Mouse (Mus musculus) limb, embryonic 11.5 days (tissue): ENCODE measurements around the gene Cenpm. TPM values are rescaled to one million over a fixed set of nuclear protein-coding genes. Genes with fewer than 3 reads are reported as not detected.
"Not testable (repeated sequence)": the region's sequence is repeated elsewhere in the genome, so short reads cannot be mapped to it uniquely, and the experiment has no call there.

Experiments used
- ATAC-seq: fragments of 200-750 bp; cut with Nextera tagmentation; 2 replicates; pipeline ENCODE4 v1.8.0; 2017; ENCODE audit warnings: low read depth; ENCODE audit not compliant: insufficient number of reproducible peaks, low FRiP score, low TSS enrichment
- DNase-seq: peaks from one replicate; pipeline ENCODE4 v3.0.0-alpha.2; 2015; ENCODE audit warnings: low spot score
- H3K27ac ChIP-seq: fragments of 300-500 bp; sonication (generic); replicated peaks from 2 replicates; pipeline ENCODE4 v1.5.1; 2014; ENCODE audit warnings: low read depth, mild to moderate bottlenecking, low read length
- H3K27me3 ChIP-seq: fragments of 300-500 bp; sonication (generic); 2 replicates; pipeline ENCODE4 v1.6.1; 2014; ENCODE audit warnings: mild to moderate bottlenecking, low read length, mixed read lengths; ENCODE audit not compliant: control insufficient read depth, insufficient read depth
- H3K36me3 ChIP-seq: fragments of 300-500 bp; sonication (generic); 2 replicates; pipeline ENCODE4 v1.6.1; 2014; ENCODE audit warnings: mild to moderate bottlenecking, low read length, moderate library complexity, mixed read lengths; ENCODE audit not compliant: control insufficient read depth, insufficient read depth
- H3K4me1 ChIP-seq: fragments of 300-500 bp; sonication (generic); 2 replicates; pipeline ENCODE4 v1.6.1; 2014; ENCODE audit warnings: low read length, mixed read lengths; ENCODE audit not compliant: control insufficient read depth, insufficient read depth
- H3K4me2 ChIP-seq: fragments of 300-500 bp; sonication (generic); 2 replicates; pipeline ENCODE4 v1.6.1; 2014; ENCODE audit warnings: low read depth, mild to moderate bottlenecking, moderate library complexity; ENCODE audit not compliant: severe bottlenecking
- H3K4me3 ChIP-seq: fragments of 300-500 bp; sonication (generic); 2 replicates; pipeline ENCODE4 v1.5.1; 2014; ENCODE audit warnings: low read depth, low read length
- H3K9ac ChIP-seq: fragments of 300-500 bp; sonication (generic); 2 replicates; pipeline ENCODE4 v1.6.1; 2014; ENCODE audit warnings: mild to moderate bottlenecking, low read length
- H3K9me3 ChIP-seq: fragments of 300-500 bp; sonication (generic); 2 replicates; pipeline ENCODE4 v1.6.1; 2016; ENCODE audit warnings: low read length; ENCODE audit not compliant: control insufficient read depth
- WGBS: fragments of 180-500 bp; shearing (Covaris S2); extraction: QIAGEN DNeasy Blood & Tissue Kit; methylation state at CpG from one replicate; pipeline ENCODE4 v1.1.7; 2014; 5-methylcytosine and 5-hydroxymethylcytosine counted together
- polyA plus RNA-seq: library from polyadenylated mRNA; unstranded; fragments of >200 nt; fragmentation: Nextera tagmentation; extraction: Ambion mirVana; gene quantifications from 2 replicates; pipeline ENCODE4 v1.2.1, GENCODE M21; 2014

The Cenpm gene
- polyA plus RNA-seq, 1 experiment from 2014 or later = 89.3 TPM

- Histone ChIP-seq H3K4me3 (no peak overlapping the region), H3K4me1 (no peaks in the 10 kb centered on the region), H3K27ac (no peak overlapping the region), H3K27me3 (no peaks in the 10 kb centered on the region), H3K9me3 (no peaks in the 10 kb centered on the region), H3K36me3 (no peaks in the 10 kb centered on the region), H3K4me2 (no peak overlapping the region), H3K9ac (no peak overlapping the region)
- ATAC-seq (no peak), DNase-seq (no peak)
- 31% methylated on average over 10 of the region's 10 CpGs for WGBS
Observed at GRCm38 (mm10) chr15:82255944-82256383, 11.4 kb upstream of the Cenpm start.

GRCm38 (mm10) chr15:82255248-82255647, 10.7 kb upstream of the Cenpm start:
- ATAC-seq (no peak), DNase-seq (no peak)
- H3K9ac ChIP-seq = no peak overlapping the region
- 49% methylated on average over 4 of the region's 4 CpGs for WGBS
- no peaks in the 10 kb centered on the region for H3K36me3 ChIP-seq
- no peaks in the 10 kb centered on the region for H3K4me1 ChIP-seq
- H3K4me2 ChIP-seq = no peak overlapping the region
- no peak overlapping the region for H3K4me3 ChIP-seq
- no peaks in the 10 kb centered on the region for H3K27me3 ChIP-seq
- no peaks in the 10 kb centered on the region for H3K9me3 ChIP-seq
- H3K27ac ChIP-seq = no peak overlapping the region

- H3K27me3 ChIP-seq = no peaks in the 10 kb centered on the region
- no peak within 1 kb of the TSS for H3K9ac ChIP-seq
- H3K4me1 ChIP-seq = no peaks in the 10 kb centered on the region
- no peaks in the 10 kb centered on the region for H3K9me3 ChIP-seq
- 85% methylated on average over 6 of the region's 6 CpGs for WGBS
- no peak within 1 kb of the TSS for H3K4me2 ChIP-seq
- DNase-seq (no peak), ATAC-seq (no peak)
- no peak within 1 kb of the TSS for H3K27ac ChIP-seq
- H3K36me3 ChIP-seq = no peaks in the 10 kb centered on the region
- H3K4me3 ChIP-seq = no peak within 1 kb of the TSS
Observed at GRCm38 (mm10) chr15:82252097-82252496, 7.5 kb upstream of the Cenpm start, which contains the start of gene 1500009C09Rik. TSS of gene 1500009C09Rik (plus strand) at chr15:82252397.

- DNase-seq (no peak), ATAC-seq (no peak)
- no peaks in the 10 kb centered on the region for H3K4me1 ChIP-seq
- no peak overlapping the region for H3K27ac ChIP-seq
- H3K9ac ChIP-seq = no peak overlapping the region
- H3K4me2 ChIP-seq = no peak overlapping the region
- no peaks in the 10 kb centered on the region for H3K27me3 ChIP-seq
- H3K36me3 ChIP-seq = no peaks in the 10 kb centered on the region
- H3K9me3 ChIP-seq = no peaks in the 10 kb centered on the region
- H3K4me3 ChIP-seq = no peak overlapping the region
- WGBS = 95% methylated on average over 3 of the region's 3 CpGs
Observed at GRCm38 (mm10) chr15:82251579-82251978, 7.0 kb upstream of the Cenpm start.

- no peak overlapping the region for H3K9ac ChIP-seq
- 77% methylated on average over 3 of the region's 3 CpGs for WGBS
- no peaks in the 10 kb centered on the region for H3K9me3 ChIP-seq
- no peak overlapping the region for H3K4me3 ChIP-seq
- DNase-seq (no peak), ATAC-seq (no peak)
- H3K27ac ChIP-seq = no peak overlapping the region
- H3K4me1 ChIP-seq = no peaks in the 10 kb centered on the region; the same call in 1 of the 2 replicates
- no peaks in the 10 kb centered on the region for H3K36me3 ChIP-seq
- no peaks in the 10 kb centered on the region for H3K27me3 ChIP-seq
- H3K4me2 ChIP-seq = no peak overlapping the region
Observed at GRCm38 (mm10) chr15:82247131-82247776, 2.7 kb upstream of the Cenpm start.

GRCm38 (mm10) chr15:82244805-82245161, 235 bp upstream of the Cenpm start:
- not testable (repeated sequence) for H3K4me1 ChIP-seq, ATAC-seq, H3K36me3 ChIP-seq, DNase-seq, H3K9me3 ChIP-seq, H3K27ac ChIP-seq, H3K27me3 ChIP-seq
- peak overlapping the region; percentile 65 for H3K9ac ChIP-seq
- WGBS = 24% methylated on average over 9 of the region's 9 CpGs
- H3K4me3 ChIP-seq = peak overlapping the region; percentile 74
- peak overlapping the region; percentile 61 for H3K4me2 ChIP-seq

- Histone ChIP-seq H3K4me3 (peak overlapping the region; percentile 74), H3K4me2 (peak overlapping the region; percentile 61), H3K27me3 (no peaks in the 10 kb centered on the region), H3K27ac (no peak overlapping the region), H3K36me3 (no peaks in the 10 kb centered on the region), H3K9ac (peak overlapping the region; percentile 75), H3K9me3 (no peaks in the 10 kb centered on the region), H3K4me1 (no peaks in the 10 kb centered on the region; the same call in 1 of the 2 replicates)
- ATAC-seq (peak; percentile 18; the same call in 1 of the 2 replicates), DNase-seq (no peak)
- 9% methylated on average over 12 of the region's 12 CpGs for WGBS
Observed at GRCm38 (mm10) chr15:82243742-82244114, 820 bp downstream of the Cenpm start.

GRCm38 (mm10) chr15:82243311-82243710, 1.2 kb downstream of the Cenpm start:
- WGBS = 75% methylated on average over 3 of the region's 3 CpGs
- DNase-seq = no peak
- Histone ChIP-seq H3K9me3 (no peaks in the 10 kb centered on the region), H3K27me3 (no peaks in the 10 kb centered on the region), H3K4me3 (peak overlapping the region; percentile 74), H3K4me1 (no peaks in the 10 kb centered on the region; the same call in 1 of the 2 replicates), H3K27ac (no peak overlapping the region), H3K36me3 (no peaks in the 10 kb centered on the region), H3K9ac (no peak overlapping the region), H3K4me2 (peak overlapping the region; percentile 61)
- no peak for ATAC-seq

- Histone ChIP-seq H3K9ac (no peak overlapping the region), H3K9me3 (no peaks in the 10 kb centered on the region), H3K27ac (no peak overlapping the region), H3K4me3 (no peak overlapping the region), H3K27me3 (no peaks in the 10 kb centered on the region), H3K4me2 (no peak overlapping the region), H3K4me1 (no peaks in the 10 kb centered on the region), H3K36me3 (no peaks in the 10 kb centered on the region)
- ATAC-seq (no peak), DNase-seq (peak; percentile 90)
- WGBS = 22% methylated on average over 5 of the region's 5 CpGs
Observed at GRCm38 (mm10) chr15:82236565-82236964, 8.0 kb downstream of the Cenpm start.
